Mouse (Mus musculus) heart, postnatal 0 days (tissue): ENCODE measurements around the gene Tulp2. TPM values are rescaled to one million over a fixed set of nuclear protein-coding genes. Genes with fewer than 3 reads are reported as not detected.
A peak's percentile ranks its signal among the peaks of the same experiment; 100 is the strongest.
"Not testable (repeated sequence)": the region's sequence is repeated elsewhere in the genome, so short reads cannot be mapped to it uniquely, and the experiment has no call there.

ENCODE experiments used
- ATAC-seq: fragments of 200-750 bp; cut with Nextera tagmentation; 2 replicates; pipeline ENCODE4 v1.8.0; 2017; ENCODE audit warnings: low read depth, moderate number of reproducible peaks, moderate library complexity; ENCODE audit not compliant: insufficient read depth
- DNase-seq: peaks from one replicate; pipeline ENCODE4 v3.0.0-alpha.2; 2016; ENCODE audit warnings: low spot score
- H3K27ac ChIP-seq: fragments of 300-500 bp; sonication (generic); 2 replicates; pipeline ENCODE4 v1.5.1; 2014; ENCODE audit warnings: low read depth, mild to moderate bottlenecking
- H3K27me3 ChIP-seq: fragments of 300-500 bp; sonication (generic); 2 replicates; pipeline ENCODE4 v1.6.1; 2014; ENCODE audit warnings: low read length, mixed read lengths; ENCODE audit not compliant: control insufficient read depth, insufficient read depth
- H3K36me3 ChIP-seq: fragments of 300-500 bp; sonication (generic); replicated peaks from 2 replicates; pipeline ENCODE4 v1.6.1; 2014; ENCODE audit warnings: low read length, mixed read lengths; ENCODE audit not compliant: control insufficient read depth, insufficient read depth
- H3K4me1 ChIP-seq: fragments of 300-500 bp; sonication (generic); 2 replicates; pipeline ENCODE4 v1.6.1; 2014; ENCODE audit warnings: antibody characterized with exemption; ENCODE audit not compliant: control insufficient read depth, insufficient read depth
- H3K4me2 ChIP-seq: fragments of 300-500 bp; sonication (generic); 2 replicates; pipeline ENCODE4 v1.6.1; 2014; ENCODE audit warnings: low read depth, mild to moderate bottlenecking, low read length, moderate library complexity
- H3K4me3 ChIP-seq: fragments of 300-500 bp; sonication (generic); 2 replicates; pipeline ENCODE4 v1.5.1; 2014; ENCODE audit warnings: low read depth, low read length
- H3K9ac ChIP-seq: fragments of 300-500 bp; sonication (generic); replicated peaks from 2 replicates; pipeline ENCODE4 v1.6.1; 2014; ENCODE audit warnings: low read depth, low read length, mixed read lengths
- H3K9me3 ChIP-seq: fragments of 300-500 bp; sonication (generic); replicated peaks from 2 replicates; pipeline ENCODE4 v1.6.1; 2016; ENCODE audit warnings: low read length; ENCODE audit not compliant: control insufficient read depth
- CTCF ChIP-seq: IDR thresholded peaks from 2 replicates; pipeline ENCODE4 v1.5.1; 2016; ENCODE audit warnings: antibody characterized with exemption, control low read depth, low read depth
- EP300 ChIP-seq: IDR thresholded peaks from 2 replicates; pipeline ENCODE4 v1.6.1; 2016; ENCODE audit warnings: antibody characterized with exemption, low read depth
- WGBS: fragments of 180-500 bp; shearing (Covaris S2); extraction: QIAGEN DNeasy Blood & Tissue Kit; methylation state at CpG from one replicate; pipeline ENCODE4 v1.1.7; 2014; 5-methylcytosine and 5-hydroxymethylcytosine counted together
- polyA plus RNA-seq: library from polyadenylated mRNA; unstranded; fragments of >200 nt; fragmentation: Nextera tagmentation; extraction: Ambion mirVana; gene quantifications from 2 replicates; pipeline ENCODE4 v1.2.1, GENCODE M21; 2015
- total RNA-seq: library from RNA; depleted of rRNA; stranded (reverse); fragments of >200 nt; gene quantifications from 2 replicates; pipeline ENCODE4 v1.2.3, GENCODE M21; 2014; ENCODE audit warnings: low replicate concordance

Gene Tulp2
- total and polyA plus RNA-seq, 2 experiments from 2014 or later = 0.20 TPM; not detected in 1

DNA sequence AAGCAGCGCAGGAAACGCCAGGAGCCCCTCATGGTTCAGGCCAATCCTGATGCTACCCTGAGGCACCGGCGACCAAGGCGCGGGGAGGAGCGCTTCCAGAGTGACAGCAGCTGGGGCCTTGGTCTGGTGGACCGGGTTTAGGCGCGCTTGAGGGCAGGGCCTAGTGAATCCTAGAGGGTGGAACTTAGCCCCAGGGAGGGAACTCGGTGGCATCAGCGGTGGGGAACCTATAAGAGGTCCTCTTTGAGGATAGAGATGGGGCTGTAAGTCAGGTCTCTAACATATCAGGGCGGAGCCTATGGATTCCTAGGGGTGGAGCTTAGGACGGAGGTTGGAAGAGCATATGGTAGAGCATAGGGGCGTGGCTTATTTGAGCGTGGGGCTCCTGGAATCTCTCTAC, 33.8 kb downstream of the Tulp2 start:
- no peaks in the 10 kb centered on the region for H3K9me3 ChIP-seq
- ATAC-seq (no peak; the same call in 1 of the 2 replicates), DNase-seq (no peak)
- WGBS = 25% methylated on average over 16 of the region's 16 CpGs
- H3K4me3 ChIP-seq = no peak overlapping the region
- H3K27me3 ChIP-seq = no peaks in the 10 kb centered on the region
- no peak overlapping the region for H3K9ac ChIP-seq
- TF ChIP-seq CTCF = no peak
- no peak for TF ChIP-seq EP300
- no peak overlapping the region for H3K27ac ChIP-seq
- H3K4me2 ChIP-seq = no peak overlapping the region
- no peaks in the 10 kb centered on the region for H3K36me3 ChIP-seq
- H3K4me1 ChIP-seq = no peaks in the 10 kb centered on the region

GRCm38 (mm10) chr7:45516846-45517245, 35.2 kb downstream of the Tulp2 start:
- 63% methylated on average over 5 of the region's 5 CpGs for WGBS
- not testable (repeated sequence) for DNase-seq, H3K4me2 ChIP-seq, H3K9me3 ChIP-seq, H3K27me3 ChIP-seq, H3K36me3 ChIP-seq, ATAC-seq, H3K27ac ChIP-seq, H3K4me1 ChIP-seq, H3K4me3 ChIP-seq, H3K9ac ChIP-seq
- TF ChIP-seq CTCF = peak; percentile 18; the same call in 1 of the 2 replicates

- ATAC-seq = no peak
- no peak for DNase-seq
- no peak overlapping the region for H3K4me3 ChIP-seq
- H3K36me3 ChIP-seq = peaks cover 10% of the 10 kb centered on the region; the same call in 1 of the 2 replicates
- H3K27me3 ChIP-seq = no peaks in the 10 kb centered on the region
- TF ChIP-seq EP300 (no peak), CTCF (no peak)
- no peak overlapping the region for H3K9ac ChIP-seq
- H3K4me2 ChIP-seq = no peak overlapping the region
- H3K9me3 ChIP-seq = no peaks in the 10 kb centered on the region
- H3K27ac ChIP-seq = no peak overlapping the region
- 94% methylated on average over 16 of the region's 16 CpGs for WGBS
- H3K4me1 ChIP-seq = peaks cover 14% of the 10 kb centered on the region
Measured at GRCm38 (mm10) chr7:45518618-45519017, 36.9 kb downstream of the Tulp2 start.

DNA sequence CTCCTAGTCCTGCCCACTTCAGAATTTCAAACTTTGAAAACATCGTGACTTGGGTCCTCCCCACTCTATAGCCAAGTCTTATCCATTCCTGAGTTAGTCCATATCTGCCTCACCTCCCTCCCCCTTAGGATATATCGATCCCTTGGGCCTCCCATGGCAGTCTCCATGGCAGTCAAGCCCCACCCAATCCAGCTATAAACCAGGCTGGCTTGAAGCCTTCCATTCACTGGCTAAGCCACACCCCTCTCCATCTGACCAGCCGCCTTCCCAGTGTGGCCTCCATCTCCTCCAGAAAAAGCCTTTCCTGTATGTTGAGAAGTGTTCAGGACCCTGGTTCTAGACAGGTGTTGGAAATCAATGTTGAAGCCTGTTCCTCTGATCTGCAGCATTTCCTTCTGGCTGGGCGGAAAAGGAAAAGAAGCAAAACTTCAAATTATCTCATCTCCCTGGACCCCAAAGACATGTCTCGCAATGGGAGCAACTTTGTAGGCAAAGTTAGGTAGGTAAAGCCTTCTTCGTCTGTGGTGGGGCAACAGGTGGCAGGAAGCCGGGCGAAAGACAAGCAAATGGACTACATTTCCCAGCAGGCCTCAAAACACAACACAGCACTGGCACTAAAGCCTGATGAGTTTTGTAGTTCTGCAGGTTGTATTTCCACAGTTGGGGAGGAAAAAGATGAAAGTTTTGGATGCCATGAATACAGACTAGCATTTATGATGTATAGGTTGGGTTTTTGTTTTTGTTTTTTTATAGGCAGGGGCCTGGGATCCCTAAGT, 37.9 kb downstream of the Tulp2 start:
- no peak overlapping the region for H3K9ac ChIP-seq
- H3K4me1 ChIP-seq = peaks cover 19% of the 10 kb centered on the region
- H3K27me3 ChIP-seq = no peaks in the 10 kb centered on the region
- no peak overlapping the region for H3K4me3 ChIP-seq
- TF ChIP-seq EP300 (no peak), CTCF (no peak)
- WGBS = 72% methylated on average over 8 of the region's 8 CpGs
- H3K36me3 ChIP-seq = peaks cover 12% of the 10 kb centered on the region; the same call in 1 of the 2 replicates
- ATAC-seq (no peak), DNase-seq (no peak)
- H3K4me2 ChIP-seq = no peak overlapping the region
- no peaks in the 10 kb centered on the region for H3K9me3 ChIP-seq
- H3K27ac ChIP-seq = no peak overlapping the region

DNA sequence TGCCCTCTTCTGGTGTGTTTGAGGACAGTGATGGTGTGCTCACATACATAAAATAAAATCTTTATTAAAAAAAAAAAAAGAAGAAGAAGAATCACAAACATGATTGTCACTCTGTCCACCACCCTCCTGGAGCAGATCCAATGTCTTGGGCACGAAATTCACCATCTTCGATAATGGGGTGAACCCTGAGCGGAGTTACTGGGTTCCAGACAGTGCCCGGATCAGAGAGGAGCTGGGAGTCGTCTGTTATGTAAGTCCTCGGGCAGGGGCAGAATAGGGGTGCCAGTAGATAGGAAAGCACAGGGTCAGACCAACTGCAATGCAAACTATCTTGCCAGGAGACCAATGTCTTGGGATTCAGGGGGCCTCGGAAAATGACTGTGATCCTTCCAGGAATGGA, 38.9 kb downstream of the Tulp2 start:
- Histone ChIP-seq H3K4me3 (no peak overlapping the region), H3K27me3 (no peaks in the 10 kb centered on the region), H3K9me3 (no peaks in the 10 kb centered on the region), H3K27ac (no peak overlapping the region), H3K36me3 (peaks cover 12% of the 10 kb centered on the region; the same call in 1 of the 2 replicates), H3K4me2 (no peak overlapping the region), H3K4me1 (peaks cover 26% of the 10 kb centered on the region), H3K9ac (no peak overlapping the region)
- DNase-seq (no peak), ATAC-seq (no peak)
- no peak for TF ChIP-seq CTCF
- TF ChIP-seq EP300 = no peak
- 89% methylated on average over 7 of the region's 7 CpGs for WGBS

- peak; percentile 12; the same call in 1 of the 2 replicates for TF ChIP-seq CTCF
- TF ChIP-seq EP300 = no peak
- under 1% methylated on average over 28 of the region's 28 CpGs for WGBS
- Histone ChIP-seq H3K27me3 (no peaks in the 10 kb centered on the region), H3K4me3 (peak overlapping the region; percentile 50), H3K9ac (peak overlapping the region; percentile 38), H3K4me2 (peak overlapping the region; percentile 60), H3K4me1 (peaks cover 26% of the 10 kb centered on the region), H3K36me3 (peaks cover 12% of the 10 kb centered on the region; the same call in 1 of the 2 replicates), H3K9me3 (no peaks in the 10 kb centered on the region), H3K27ac (peak overlapping the region; percentile 69)
- peak; percentile 27; the same call in 1 of the 2 replicates for ATAC-seq
- DNase-seq = peak; percentile 87
Measured at GRCm38 (mm10) chr7:45521728-45522184, 40.1 kb downstream of the Tulp2 start.
